Mouse (Mus musculus): ENCODE measurements at regions not wholly inside any gene's neighbourhood (a gene's known extent, or its start where the extent isn't known, plus 50 kb on each side); places are given as distances from the start of the nearest gene placed in this dataset.
A peak's percentile ranks its signal among the peaks of the same experiment; 100 is the strongest.

DNA sequence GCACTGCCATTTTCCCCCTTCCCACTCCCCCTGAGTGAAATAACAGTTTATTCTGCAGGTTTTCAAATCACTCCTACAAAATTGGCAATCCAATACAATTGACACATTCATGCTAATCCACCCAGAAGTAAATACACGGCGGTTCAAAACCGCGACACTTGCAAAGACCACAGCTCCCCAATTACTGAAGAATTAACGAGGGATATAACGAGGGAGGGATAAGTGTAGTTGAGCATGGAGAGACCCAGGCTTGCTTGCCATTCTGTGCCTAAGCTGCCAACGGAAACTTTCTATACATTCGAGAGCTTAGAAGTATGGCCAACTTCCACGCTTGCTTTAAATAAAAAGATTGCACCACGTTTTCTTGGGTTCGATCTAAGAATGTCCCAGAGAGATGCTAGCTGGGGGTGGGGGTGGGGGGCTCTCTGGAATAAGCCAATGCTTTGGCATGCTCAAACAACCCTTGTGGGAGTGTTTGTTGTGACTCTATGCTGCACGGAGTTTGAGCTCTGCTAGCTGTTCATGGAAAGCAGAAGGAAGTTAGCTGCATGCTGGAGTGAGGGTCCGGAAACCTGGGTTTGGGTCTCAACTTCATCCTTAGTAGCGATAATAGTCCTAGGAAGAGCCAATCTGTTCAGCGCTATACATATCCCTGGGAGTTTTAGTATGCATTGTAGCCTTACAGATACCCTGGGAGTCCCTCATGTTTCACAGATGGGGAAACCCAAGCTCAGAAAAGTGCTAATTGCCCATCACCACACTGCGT, 98.9 kb upstream of the Nrbf2 start:
- Histone ChIP-seq H3K4me1 (replicated peaks) (peaks cover 2% of the 10 kb centered on the region; the same call in 1 of the 2 replicates), H3K27me3 (no peaks in the 10 kb centered on the region), H3K9ac (replicated peaks) (no peak overlapping the region), H3K27ac (no peak overlapping the region), H3K4me3 (replicated peaks) (no peak overlapping the region), H3K9me3 (no peaks in the 10 kb centered on the region), H3K36me3 (no peaks in the 10 kb centered on the region), H3K4me2 (no peak overlapping the region)
- WGBS, result 74% methylated on average over 16 of the region's 16 CpGs
- ATAC-seq (ENCODE audit: insufficient number of reproducible peaks, insufficient read depth, low FRiP score, low TSS enrichment, low read depth), result no peak

DNA sequence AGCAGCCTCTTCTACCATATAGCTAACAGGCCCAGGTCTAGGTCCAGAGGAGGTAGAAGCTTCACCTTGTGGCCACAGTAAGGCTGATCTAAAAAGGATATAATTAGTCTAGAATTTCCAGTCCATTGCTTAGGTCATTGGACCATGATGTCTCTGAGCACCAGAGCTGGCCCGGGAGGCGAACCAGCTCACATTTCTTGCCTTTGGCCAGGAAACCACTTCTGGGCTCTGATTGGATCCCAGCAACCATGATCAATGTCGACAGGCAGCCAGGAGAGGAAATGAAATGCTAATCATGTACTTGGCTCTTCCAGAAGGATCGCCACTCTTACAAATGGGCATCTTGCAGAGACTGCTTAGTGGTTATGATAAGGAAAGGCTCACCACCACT, 99.5 kb upstream of the Nrbf2 start:
- H3K4me2 ChIP-seq, result no peak overlapping the region

DNA sequence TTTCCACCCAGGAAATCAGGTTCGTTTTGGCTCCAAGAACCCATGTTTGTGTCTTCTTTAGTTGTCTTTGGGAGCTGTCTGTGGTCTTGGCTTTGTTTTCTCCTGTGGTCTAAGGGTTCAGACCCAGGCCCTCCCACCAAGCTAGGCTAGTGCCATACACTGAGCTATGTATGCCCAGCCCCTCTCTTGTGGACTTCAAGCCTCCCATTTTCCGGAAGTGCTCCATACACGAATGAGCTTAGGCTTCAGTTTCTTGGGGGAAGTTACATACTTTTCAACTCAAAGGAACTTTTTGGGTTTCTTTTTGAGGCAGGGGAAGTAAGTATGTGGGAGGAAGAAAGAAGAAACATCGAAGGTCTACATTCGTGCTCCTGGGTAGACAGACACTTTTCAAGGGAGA, 100.9 kb upstream of the Nrbf2 start:
- no peaks in the 10 kb centered on the region for H3K27me3 ChIP-seq
- H3K9ac ChIP-seq (replicated peaks), result no peak overlapping the region
- no peaks in the 10 kb centered on the region for H3K36me3 ChIP-seq
- H3K4me2 ChIP-seq, result no peak overlapping the region
- H3K4me3 ChIP-seq (replicated peaks), result no peak overlapping the region
- no peak for ATAC-seq (ENCODE audit: insufficient number of reproducible peaks, insufficient read depth, low FRiP score, low TSS enrichment, low read depth)
- peaks cover 2% of the 10 kb centered on the region; the same call in 1 of the 2 replicates for H3K4me1 ChIP-seq (replicated peaks)
- WGBS, result 84% methylated on average over 5 of the region's 5 CpGs
- no peaks in the 10 kb centered on the region for H3K9me3 ChIP-seq
- H3K27ac ChIP-seq, result no peak overlapping the region

More for the DNA sequence above, 99.5 kb upstream of the Nrbf2 start:
- H3K4me1 ChIP-seq (replicated peaks), result peaks cover 2% of the 10 kb centered on the region; the same call in 1 of the 2 replicates
- no peaks in the 10 kb centered on the region for H3K9me3 ChIP-seq
- ATAC-seq (ENCODE audit: insufficient number of reproducible peaks, insufficient read depth, low FRiP score, low TSS enrichment, low read depth), result no peak
- H3K4me3 ChIP-seq (replicated peaks), result no peak overlapping the region
- H3K27me3 ChIP-seq, result no peaks in the 10 kb centered on the region
- H3K27ac ChIP-seq, result no peak overlapping the region
- WGBS, result 70% methylated on average over 4 of the region's 4 CpGs
- no peak overlapping the region for H3K9ac ChIP-seq (replicated peaks)
- H3K36me3 ChIP-seq, result no peaks in the 10 kb centered on the region

DNA sequence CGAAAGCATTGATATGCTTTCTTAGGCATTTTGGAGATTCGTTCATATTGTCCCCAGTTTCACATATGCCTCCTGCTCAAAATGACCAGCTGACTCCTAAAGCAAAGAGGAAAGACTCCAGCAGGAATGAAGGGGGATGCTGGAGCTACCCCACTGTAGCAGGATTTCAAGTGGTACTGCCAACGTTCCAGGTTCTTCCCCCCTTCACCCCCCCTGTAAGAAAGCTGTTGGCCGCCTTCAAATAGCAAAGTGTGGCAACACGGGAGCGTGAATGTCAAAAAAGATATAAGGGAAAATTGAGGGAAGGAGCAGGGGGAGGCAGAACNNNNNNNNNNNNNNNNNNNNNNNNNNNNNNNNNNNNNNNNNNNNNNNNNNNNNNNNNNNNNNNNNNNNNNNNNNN, 103.7 kb upstream of the Nrbf2 start:
- Histone ChIP-seq H3K36me3 (no peaks in the 10 kb centered on the region), H3K4me2 (no peak overlapping the region), H3K9me3 (no peaks in the 10 kb centered on the region), H3K27me3 (peaks cover 20% of the 10 kb centered on the region), H3K27ac (no peak overlapping the region), H3K4me3 (replicated peaks) (no peak overlapping the region), H3K4me1 (replicated peaks) (peaks cover 2% of the 10 kb centered on the region; the same call in 1 of the 2 replicates), H3K9ac (replicated peaks) (no peak overlapping the region)
- 59% methylated on average over 6 of the region's 6 CpGs for WGBS
- no peak for ATAC-seq (ENCODE audit: insufficient number of reproducible peaks, insufficient read depth, low FRiP score, low TSS enrichment, low read depth)

DNA sequence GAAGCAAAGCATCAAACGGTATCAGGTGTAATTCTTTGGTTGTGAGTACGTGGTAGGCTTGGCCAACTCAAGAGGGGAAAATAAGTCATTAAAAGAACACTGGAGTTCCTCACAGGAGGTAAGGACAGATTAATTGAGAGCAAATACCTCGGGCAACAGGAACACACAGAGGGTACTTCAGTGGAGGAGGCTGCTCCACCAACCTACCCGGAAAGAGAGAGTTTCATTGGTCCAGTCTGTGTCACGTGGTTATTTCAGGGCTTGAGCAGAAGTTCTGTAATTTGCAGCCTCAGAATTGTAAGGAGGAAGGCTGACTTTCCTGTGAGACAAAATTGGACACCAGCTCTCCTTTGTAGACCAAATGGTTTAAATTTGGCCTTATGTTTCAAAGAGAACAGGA, 115.3 kb upstream of the Nrbf2 start:
- peaks cover 16% of the 10 kb centered on the region for H3K4me1 ChIP-seq (replicated peaks)
- no peak overlapping the region for H3K9ac ChIP-seq (replicated peaks)
- H3K27ac ChIP-seq, result no peak overlapping the region
- no peaks in the 10 kb centered on the region for H3K36me3 ChIP-seq
- WGBS, result 35% methylated on average over 5 of the region's 5 CpGs
- no peaks in the 10 kb centered on the region for H3K9me3 ChIP-seq
- no peak overlapping the region for H3K4me3 ChIP-seq (replicated peaks)
- H3K4me2 ChIP-seq, result peak overlapping the region; percentile 13; the same call in 1 of the 2 replicates
- H3K27me3 ChIP-seq, result peaks cover 9% of the 10 kb centered on the region
- no peak for ATAC-seq (ENCODE audit: insufficient number of reproducible peaks, insufficient read depth, low FRiP score, low TSS enrichment, low read depth)

DNA sequence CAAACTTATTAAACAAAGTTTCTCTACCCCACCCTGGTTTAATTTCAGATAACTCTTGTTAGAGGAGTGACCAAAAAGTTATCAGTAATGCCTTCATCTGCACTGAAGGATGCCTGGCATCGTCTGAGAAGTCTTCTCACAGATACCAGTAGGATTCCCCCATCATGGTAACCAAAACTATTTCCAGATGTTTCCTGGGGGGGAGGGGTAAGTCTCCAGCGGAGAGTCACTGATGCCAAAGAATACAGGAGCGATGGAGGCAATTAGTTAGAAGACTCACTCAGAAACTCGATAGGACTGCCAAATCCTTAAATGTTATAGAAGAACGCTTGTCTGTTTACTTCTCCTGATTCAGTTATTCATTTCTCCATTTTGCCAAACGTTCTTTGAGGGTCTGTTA, 116.3 kb upstream of the Nrbf2 start:
- no peak overlapping the region for H3K4me3 ChIP-seq (replicated peaks)
- H3K36me3 ChIP-seq, result no peaks in the 10 kb centered on the region
- peaks cover 20% of the 10 kb centered on the region for H3K4me1 ChIP-seq (replicated peaks)
- peaks cover 6% of the 10 kb centered on the region for H3K27me3 ChIP-seq
- H3K9me3 ChIP-seq, result no peaks in the 10 kb centered on the region
- 17% methylated on average over 6 of the region's 6 CpGs for WGBS
- H3K27ac ChIP-seq, result no peak overlapping the region
- H3K9ac ChIP-seq (replicated peaks), result no peak overlapping the region
- no peak for ATAC-seq (ENCODE audit: insufficient number of reproducible peaks, insufficient read depth, low FRiP score, low TSS enrichment, low read depth)
- H3K4me2 ChIP-seq, result no peak overlapping the region

DNA sequence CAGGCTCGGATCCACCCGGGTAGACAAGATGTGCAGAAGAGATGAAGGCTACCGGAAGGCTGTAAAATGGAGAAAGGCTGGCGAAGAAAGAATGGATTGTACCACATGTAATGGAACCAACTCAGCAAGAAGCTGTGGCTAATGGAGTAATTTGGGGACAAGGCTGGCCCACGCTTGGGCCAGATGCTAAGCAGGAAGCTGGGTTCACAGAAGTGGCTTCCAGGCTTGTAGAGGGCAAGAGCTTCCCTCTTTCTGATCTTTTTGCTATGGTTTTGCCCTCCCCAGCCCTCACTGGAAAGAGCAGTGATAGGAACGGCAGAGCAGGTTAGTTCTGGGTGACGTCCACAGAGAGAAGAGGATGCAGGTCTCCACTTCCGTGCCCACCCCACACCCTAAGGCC, 117.7 kb upstream of the Egr2 start:
- H3K4me1 ChIP-seq (replicated peaks), result 0 out of 2 replicates have a peak, but pooled peaks cover 2% of the 10 kb centered on the region

DNA sequence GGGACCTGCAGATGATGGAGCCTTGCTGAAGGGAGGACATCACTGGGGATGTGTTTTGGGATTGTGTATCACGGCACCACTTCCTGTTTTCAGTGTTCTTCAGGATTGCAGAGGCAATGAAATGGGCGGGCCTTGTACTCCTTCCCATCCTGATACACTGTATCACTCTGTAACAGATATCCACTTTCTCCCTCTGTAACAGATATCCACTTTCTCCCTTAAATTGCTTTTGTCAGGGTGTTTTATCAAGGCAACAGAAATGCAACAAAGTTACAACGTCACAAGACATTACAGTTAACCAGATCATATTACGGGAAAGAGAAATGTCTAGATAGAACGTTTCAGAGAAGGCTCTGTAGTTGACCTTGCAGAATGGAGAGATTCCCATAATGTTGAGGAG, 114.5 kb upstream of the Egr2 start:
- no peaks in the 10 kb centered on the region for H3K4me1 ChIP-seq (replicated peaks)
- no peak overlapping the region for H3K27ac ChIP-seq
- H3K4me2 ChIP-seq, result no peak overlapping the region
- ATAC-seq (ENCODE audit: insufficient number of reproducible peaks, insufficient read depth, low FRiP score, low TSS enrichment, low read depth), result no peak
- no peaks in the 10 kb centered on the region for H3K27me3 ChIP-seq
- no peaks in the 10 kb centered on the region for H3K36me3 ChIP-seq
- WGBS, result 84% methylated on average over 5 of the region's 5 CpGs
- H3K9ac ChIP-seq (replicated peaks), result no peak overlapping the region
- H3K4me3 ChIP-seq (replicated peaks), result no peak overlapping the region
- H3K9me3 ChIP-seq, result peaks cover 4% of the 10 kb centered on the region; the same call in 1 of the 2 replicates

More for the DNA sequence above, 117.7 kb upstream of the Egr2 start:
- Histone ChIP-seq H3K4me3 (replicated peaks) (no peak overlapping the region), H3K36me3 (no peaks in the 10 kb centered on the region), H3K27me3 (no peaks in the 10 kb centered on the region), H3K27ac (no peak overlapping the region), H3K9ac (replicated peaks) (no peak overlapping the region), H3K4me2 (no peak overlapping the region), H3K9me3 (no peaks in the 10 kb centered on the region)
- 89% methylated on average over 8 of the region's 8 CpGs for WGBS
- no peak for ATAC-seq (ENCODE audit: insufficient number of reproducible peaks, insufficient read depth, low FRiP score, low TSS enrichment, low read depth)

DNA sequence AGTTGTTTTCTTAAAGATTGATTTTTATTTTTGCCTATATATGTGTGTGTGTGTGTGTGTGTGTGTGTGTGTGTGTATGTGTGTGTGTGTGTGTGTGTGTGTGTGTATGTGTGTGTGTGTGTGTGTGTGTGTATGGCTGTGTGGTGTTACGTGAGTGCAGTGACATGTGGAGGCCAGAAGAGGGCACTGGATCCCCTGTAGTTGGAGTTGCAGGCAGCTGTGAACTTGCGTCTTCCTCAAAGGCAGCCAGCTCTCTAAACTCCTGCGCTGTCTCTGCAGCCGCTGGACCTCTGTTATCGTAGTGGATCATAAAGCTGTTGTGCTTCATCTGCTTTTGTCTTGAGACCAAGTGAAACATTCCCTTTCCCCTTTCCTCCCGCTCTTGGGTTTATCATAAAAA, 109.9 kb upstream of the Egr2 start:
- H3K4me3 ChIP-seq (replicated peaks), result no peak overlapping the region
- no peaks in the 10 kb centered on the region for H3K36me3 ChIP-seq
- no peak for ATAC-seq (ENCODE audit: insufficient number of reproducible peaks, insufficient read depth, low FRiP score, low TSS enrichment, low read depth)
- 96% methylated on average over 6 of the region's 6 CpGs for WGBS
- no peak overlapping the region for H3K27ac ChIP-seq
- no peaks in the 10 kb centered on the region for H3K4me1 ChIP-seq (replicated peaks)
- peaks cover 7% of the 10 kb centered on the region; the same call in 1 of the 2 replicates for H3K9me3 ChIP-seq
- H3K9ac ChIP-seq (replicated peaks), result no peak overlapping the region
- no peaks in the 10 kb centered on the region for H3K27me3 ChIP-seq
- no peak overlapping the region for H3K4me2 ChIP-seq

DNA sequence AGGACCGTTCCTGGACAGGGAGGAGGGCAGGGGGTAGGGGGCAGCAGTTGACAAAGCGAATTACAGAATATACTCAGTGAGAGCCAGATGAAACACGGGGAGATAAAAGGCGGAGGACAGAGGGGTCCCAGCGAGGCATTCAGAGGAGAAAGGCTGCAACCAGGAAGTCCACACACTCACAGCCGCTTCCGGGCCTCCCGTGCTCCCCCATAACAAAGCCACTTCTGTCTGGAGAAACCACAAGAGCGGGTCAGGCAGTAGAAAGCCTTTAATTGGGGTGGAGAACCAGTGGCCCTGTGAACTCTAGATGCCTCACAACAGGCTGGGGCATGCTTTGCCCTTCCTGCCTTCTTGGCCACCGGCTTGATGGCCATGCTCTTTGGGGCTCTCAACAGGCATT, 108.1 kb upstream of the Egr2 start:
- Histone ChIP-seq H3K9ac (replicated peaks) (no peak overlapping the region), H3K4me1 (replicated peaks) (no peaks in the 10 kb centered on the region), H3K27me3 (no peaks in the 10 kb centered on the region), H3K9me3 (peaks cover 7% of the 10 kb centered on the region; the same call in 1 of the 2 replicates), H3K4me3 (replicated peaks) (no peak overlapping the region), H3K36me3 (no peaks in the 10 kb centered on the region), H3K4me2 (no peak overlapping the region), H3K27ac (no peak overlapping the region)
- 60% methylated on average over 10 of the region's 10 CpGs for WGBS
- no peak for ATAC-seq (ENCODE audit: insufficient number of reproducible peaks, insufficient read depth, low FRiP score, low TSS enrichment, low read depth)

DNA sequence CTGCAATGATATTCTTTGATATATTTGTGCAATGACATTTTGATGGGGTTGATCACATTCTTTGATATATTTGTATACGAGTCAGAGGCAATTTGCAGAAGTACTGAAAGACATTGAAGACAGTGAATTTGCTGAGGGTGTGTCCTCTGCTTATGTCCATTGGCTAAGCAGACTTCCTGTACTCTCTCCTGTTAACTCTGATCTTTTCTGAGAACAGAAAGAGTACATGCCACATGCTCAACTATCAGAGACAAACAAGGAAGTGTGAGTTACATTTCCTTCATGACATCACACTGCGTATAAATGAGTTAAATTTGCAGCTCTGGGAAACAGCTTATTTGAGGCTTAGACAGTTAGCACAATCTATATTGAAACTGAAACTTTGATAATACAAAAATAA, 104.5 kb upstream of the Egr2 start:
- no peak overlapping the region for H3K4me2 ChIP-seq
- ATAC-seq (ENCODE audit: insufficient number of reproducible peaks, insufficient read depth, low FRiP score, low TSS enrichment, low read depth), result no peak
- no peaks in the 10 kb centered on the region for H3K4me1 ChIP-seq (replicated peaks)
- no peak overlapping the region for H3K4me3 ChIP-seq (replicated peaks)
- no peak overlapping the region for H3K9ac ChIP-seq (replicated peaks)
- H3K36me3 ChIP-seq, result no peaks in the 10 kb centered on the region
- 0 out of 2 replicates have a peak, but pooled peaks cover 3% of the 10 kb centered on the region for H3K9me3 ChIP-seq
- H3K27ac ChIP-seq, result no peak overlapping the region
- 89% methylated on average over 2 of the region's 2 CpGs for WGBS
- no peaks in the 10 kb centered on the region for H3K27me3 ChIP-seq
